Mouse (Mus musculus): Measurements from ENCODE around the gene Psma7. TPM values are rescaled to one million over a fixed set of nuclear protein-coding genes. Genes with fewer than 3 reads are reported as not detected.

The Psma7 gene
- polyA plus RNA-seq, 1 experiment = 324 TPM

- TF ChIP-seq POLR2A (IDR thresholded peaks at IDR 0.05; ENCODE audit: borderline replicate concordance, extremely low read depth, insufficient read depth, insufficient read length, poor library complexity, severe bottlenecking) (no peak), CTCF (IDR thresholded peaks at IDR 0.05; ENCODE audit: borderline replicate concordance, extremely low read depth, insufficient read depth, insufficient read length) (no peak)
- DNase-seq (ENCODE audit: low read depth) = no peak
Measured at GRCm38 (mm10) chr2:179993071-179993470, 49.2 kb downstream of the Psma7 start.

- TF ChIP-seq CTCF (IDR thresholded peaks at IDR 0.05; ENCODE audit: borderline replicate concordance, extremely low read depth, insufficient read depth, insufficient read length) (no peak), POLR2A (IDR thresholded peaks at IDR 0.05; ENCODE audit: borderline replicate concordance, extremely low read depth, insufficient read depth, insufficient read length, poor library complexity, severe bottlenecking) (no peak)
- DNase-seq (ENCODE audit: low read depth) = no peak
Measured at GRCm38 (mm10) chr2:179989098-179989497, 53.1 kb downstream of the Psma7 start.

- no peak for TF ChIP-seq POLR2A (IDR thresholded peaks at IDR 0.05; ENCODE audit: borderline replicate concordance, extremely low read depth, insufficient read depth, insufficient read length, poor library complexity, severe bottlenecking)
- TF ChIP-seq CTCF (IDR thresholded peaks at IDR 0.05; ENCODE audit: borderline replicate concordance, extremely low read depth, insufficient read depth, insufficient read length) = no peak
- DNase-seq (ENCODE audit: low read depth) = no peak
Measured at GRCm38 (mm10) chr2:179986437-179987022, 55.7 kb downstream of the Psma7 start.

Other genes with a start within 250 kb of the Psma7 start
- gene Taf4, start 65.8 kb downstream of the Psma7 start, polyA plus RNA-seq (2012; rRNA removed) = 15.7 and 20.8 TPM in 2 replicates
- 177 TPM in 2 replicates for gene Lsm14b, start 17.4 kb downstream of the Psma7 start, polyA plus RNA-seq (2012; rRNA removed)
- 50.2 and 73.1 TPM in 2 replicates for gene Ss18l1, start 76 bp upstream of the Psma7 start, polyA plus RNA-seq (2012; rRNA removed)
- gene Mtg2, start 28.2 kb upstream of the Psma7 start, polyA plus RNA-seq (2012; rRNA removed) = 36.3 and 39.7 TPM in 2 replicates
- gene Hrh3, start 62.1 kb upstream of the Psma7 start, polyA plus RNA-seq (2012; rRNA removed) = 10.8 and 11.0 TPM in 2 replicates
- gene Osbpl2, start 76.9 kb upstream of the Psma7 start, polyA plus RNA-seq (2012; rRNA removed) = 35.8 and 47.8 TPM in 2 replicates
- 124 and 148 TPM in 2 replicates for gene Adrm1, start 129.1 kb upstream of the Psma7 start, polyA plus RNA-seq (2012; rRNA removed)
- gene Lama5, start 183.4 kb upstream of the Psma7 start, polyA plus RNA-seq (2012; rRNA removed) = 7.7 and 9.5 TPM in 2 replicates
- 2,108 and 3,314 TPM in 2 replicates for gene Rps21, start 214.9 kb upstream of the Psma7 start, polyA plus RNA-seq (2012; rRNA removed)
- gene Cables2, start 231.1 kb upstream of the Psma7 start, polyA plus RNA-seq (2012; rRNA removed) = 58.9 and 62.5 TPM in 2 replicates
- gene Rbbp8nl, start 247.4 kb upstream of the Psma7 start, polyA plus RNA-seq (2012; rRNA removed) = 0.04 and 0.08 TPM in 2 replicates

All from brain, embryonic 14.5 days (tissue).